Mouse (Mus musculus): ENCODE results near the gene Ecel1.

- peak; percentile 72 for TF ChIP-seq CTCF (IDR thresholded peaks at IDR 0.05)
- no peak for TF ChIP-seq EP300 (IDR thresholded peaks at IDR 0.05; ENCODE audit: insufficient read depth, low read depth, low read length)
- no peak for TF ChIP-seq POLR2A (IDR thresholded peaks at IDR 0.05; ENCODE audit: insufficient read depth, low read depth, low read length)
Measured at GRCm38 (mm10) chr1:87098358-87098975, 57.9 kb downstream of the Ecel1 start.
